9 mouse cellular contexts compared by ENCODE assay signal in the genomic region with DNA sequence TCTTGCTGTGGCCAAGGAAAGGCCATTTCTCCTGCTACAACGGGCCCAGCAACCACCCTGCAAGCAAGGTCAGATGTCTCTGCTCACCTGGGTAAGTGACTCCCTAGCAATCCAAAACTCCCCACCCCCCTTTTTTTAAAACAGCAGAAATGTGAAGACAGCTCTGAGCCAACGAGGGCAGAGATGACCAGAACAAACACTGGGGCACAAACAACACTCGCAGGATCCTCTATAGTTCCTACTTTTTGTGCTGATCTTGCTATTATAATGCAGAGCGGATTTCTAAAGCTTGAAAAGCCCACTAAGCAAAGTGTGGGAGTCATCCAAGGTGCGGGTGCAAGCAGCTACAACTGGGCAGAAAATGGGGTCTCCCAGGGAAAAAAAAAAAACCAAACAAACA. TPM values are rescaled to one million over a fixed set of nuclear protein-coding genes. Genes with fewer than 3 reads are reported as not detected.
DNase-seq lines count a peak whose midpoint lies in the region; ATAC-seq and TF ChIP-seq lines count a peak whose summit lies in the region.
"Had no signal": no experiment of that assay in that cellular context is flagged by ENCODE, and none has a peak within 500 bp of the region (broad histone marks: within the 10 kb centered on the region; RNA-seq: fewer than 3 reads in every experiment).

No protein-coding gene starts in this region.

- peak overlapping the region; percentile 87 for H3K9ac ChIP-seq in kidney, postnatal 0 days (ENCODE audit: low read depth, low read length)
- H3K9ac ChIP-seq in embryonic facial prominence, embryonic 11.5 days (replicated peaks; ENCODE audit: low read length): peak overlapping the region; percentile 91; the same call in 1 of the 2 replicates
- peak overlapping the region; percentile 98 for H3K9ac ChIP-seq in intestine, embryonic 14.5 days (ENCODE audit: low read length)
- 0 out of 2 replicates have a peak overlapping the region, but pooled peaks have one; percentile 34 for H3K9ac ChIP-seq in midbrain, embryonic 16.5 days (ENCODE audit: low read depth, low read length)

- no peak for ATAC-seq in kidney, postnatal 0 days (replicated peaks; ENCODE audit: low FRiP score, low read depth)
- no peak for ATAC-seq in embryonic facial prominence, embryonic 11.5 days (replicated peaks; ENCODE audit: insufficient number of reproducible peaks, low FRiP score, low TSS enrichment, low read depth)
- no peak for ATAC-seq in intestine, embryonic 14.5 days (replicated peaks; ENCODE audit: low FRiP score, low TSS enrichment, low read depth)
- ATAC-seq in midbrain, embryonic 16.5 days: no peak

- peaks cover 24% of the 10 kb centered on the region for H3K4me1 ChIP-seq in kidney, postnatal 0 days (replicated peaks; ENCODE audit: insufficient read depth, low read length)
- H3K4me1 ChIP-seq in embryonic facial prominence, embryonic 11.5 days (ENCODE audit: control insufficient read depth, insufficient read depth, low read length): no peaks in the 10 kb centered on the region
- H3K4me1 ChIP-seq in intestine, embryonic 14.5 days (replicated peaks; ENCODE audit: control insufficient read depth, insufficient read depth, low read length): peaks cover 16% of the 10 kb centered on the region; the same call in 1 of the 2 replicates
- peaks cover 20% of the 10 kb centered on the region for H3K4me1 ChIP-seq in midbrain, embryonic 16.5 days (ENCODE audit: control insufficient read depth, insufficient read depth, low read length)

- 54% methylated on average over 5 of the region's 5 CpGs for WGBS in kidney, postnatal 0 days
- WGBS in embryonic facial prominence, embryonic 11.5 days: 72% methylated on average over 5 of the region's 5 CpGs
- whole genome bisulfite sequencing in intestine, embryonic 14.5 days: 63% methylated on average over 5 of the region's 5 CpGs
- 57% methylated on average over 5 of the region's 5 CpGs for WGBS in midbrain, embryonic 16.5 days

- TF ChIP-seq CTCF in kidney, postnatal 0 days (IDR thresholded peaks at IDR 0.05; ENCODE audit: low read depth): no peak

- H3K4me3 ChIP-seq in kidney, postnatal 0 days (replicated peaks; ENCODE audit: low read depth, low read length): peak overlapping the region; percentile 61
- peak overlapping the region; percentile 66 for H3K4me3 ChIP-seq in embryonic facial prominence, embryonic 11.5 days (ENCODE audit: low read depth, low read length)
- peak overlapping the region; percentile 76; the same call in 1 of the 2 replicates for H3K4me3 ChIP-seq in intestine, embryonic 14.5 days (ENCODE audit: low read depth, low read length)
- H3K4me3 ChIP-seq in midbrain, embryonic 16.5 days (ENCODE audit: low read depth, low read length): peak overlapping the region; percentile 75

- no peaks in the 10 kb centered on the region for H3K27me3 ChIP-seq in kidney, postnatal 0 days (ENCODE audit: insufficient read depth, low read length)
- no peaks in the 10 kb centered on the region for H3K27me3 ChIP-seq in embryonic facial prominence, embryonic 11.5 days (ENCODE audit: control insufficient read depth, insufficient read depth, low read length)
- H3K27me3 ChIP-seq in intestine, embryonic 14.5 days (replicated peaks; ENCODE audit: control insufficient read depth, insufficient read depth, low read length): no peaks in the 10 kb centered on the region
- H3K27me3 ChIP-seq in midbrain, embryonic 16.5 days (ENCODE audit: control insufficient read depth, insufficient read depth, low read depth, low read length): no peaks in the 10 kb centered on the region

- H3K27ac ChIP-seq in kidney, postnatal 0 days: peak overlapping the region; percentile 94; the same call in 1 of the 2 replicates
- H3K27ac ChIP-seq in embryonic facial prominence, embryonic 11.5 days (replicated peaks; ENCODE audit: low read depth, low read length): no peak overlapping the region
- H3K27ac ChIP-seq in intestine, embryonic 14.5 days (ENCODE audit: low read depth): no peak overlapping the region; the same call in 1 of the 2 replicates
- H3K27ac ChIP-seq in midbrain, embryonic 16.5 days (ENCODE audit: low read length): no peak overlapping the region

- no peak for DNase-seq in kidney, postnatal 0 days (ENCODE audit: low spot score)
- no peak for DNase-seq in kidney, postnatal 4 days
- DNase-seq in embryonic facial prominence, embryonic 11.5 days (ENCODE audit: low spot score): no peak
- no peak for DNase-seq in intestine, embryonic 14.5 days (ENCODE audit: low spot score)
- DNase-seq in cerebellum, adult 11-12 months: no peak
- no peak for DNase-seq in kidney, adult 18-20 months
- no peak for DNase-seq in cerebellum, postnatal 25 days
- DNase-seq: left cerebral cortex, postnatal 4 days had no signal

- H3K9me3 ChIP-seq in kidney, postnatal 0 days (replicated peaks; ENCODE audit: low read length): no peaks in the 10 kb centered on the region
- H3K9me3 ChIP-seq in embryonic facial prominence, embryonic 11.5 days (replicated peaks; ENCODE audit: control insufficient read depth, low read length): no peaks in the 10 kb centered on the region
- no peaks in the 10 kb centered on the region for H3K9me3 ChIP-seq in intestine, embryonic 14.5 days (ENCODE audit: control insufficient read depth, low read length)
- H3K9me3 ChIP-seq in midbrain, embryonic 16.5 days (replicated peaks; ENCODE audit: control insufficient read depth, low read length, poor library complexity, severe bottlenecking): no peaks in the 10 kb centered on the region

- H3K36me3 ChIP-seq in kidney, postnatal 0 days (ENCODE audit: insufficient read depth, low read length): no peaks in the 10 kb centered on the region
- no peaks in the 10 kb centered on the region for H3K36me3 ChIP-seq in embryonic facial prominence, embryonic 11.5 days (replicated peaks; ENCODE audit: control insufficient read depth, insufficient read depth, low read depth, low read length)
- H3K36me3 ChIP-seq in intestine, embryonic 14.5 days (ENCODE audit: control insufficient read depth, insufficient read depth, low read length): no peaks in the 10 kb centered on the region
- H3K36me3 ChIP-seq in midbrain, embryonic 16.5 days (ENCODE audit: control insufficient read depth, insufficient read depth, low read length): no peaks in the 10 kb centered on the region

- H3K4me2 ChIP-seq in kidney, postnatal 0 days (ENCODE audit: low read length): peak overlapping the region; percentile 90
- peak overlapping the region; percentile 82; the same call in 1 of the 2 replicates for H3K4me2 ChIP-seq in embryonic facial prominence, embryonic 11.5 days (ENCODE audit: low read depth, low read length)
- peak overlapping the region; percentile 94 for H3K4me2 ChIP-seq in intestine, embryonic 14.5 days (ENCODE audit: low read length)
- peak overlapping the region; percentile 87 for H3K4me2 ChIP-seq in midbrain, embryonic 16.5 days (ENCODE audit: low read length)

RNA-seq across cellular contexts. Expression of gene Gpr146, which starts 6.4 kb away (rescaled TPM):
- polyA plus RNA-seq in kidney, postnatal 0 days (2015; fragmentation: Nextera tagmentation; extraction: Ambion mirVana): 7.6 and 7.8 TPM in 2 replicates
- polyA plus RNA-seq in embryonic facial prominence, embryonic 11.5 days (2014; fragmentation: Nextera tagmentation; extraction: Ambion mirVana): 1.6 and 1.7 TPM in 2 replicates
- polyA plus RNA-seq in intestine, embryonic 14.5 days (2014; fragmentation: Nextera tagmentation; extraction: Ambion mirVana): 1.4 and 1.7 TPM in 2 replicates
- 2.5 and 2.9 TPM in 2 replicates for polyA plus RNA-seq in midbrain, embryonic 16.5 days (2015; fragmentation: Nextera tagmentation; extraction: Ambion mirVana)

RNA-seq across cellular contexts. Expression of gene Cyp2w1, which starts 18.7 kb away (rescaled TPM):
- not detected in 2 replicates for polyA plus RNA-seq in kidney, postnatal 0 days (2015; fragmentation: Nextera tagmentation; extraction: Ambion mirVana)
- 0.41 and 0.46 TPM in 2 replicates for polyA plus RNA-seq in embryonic facial prominence, embryonic 11.5 days (2014; fragmentation: Nextera tagmentation; extraction: Ambion mirVana)
- polyA plus RNA-seq in intestine, embryonic 14.5 days (2014; fragmentation: Nextera tagmentation; extraction: Ambion mirVana): 5.9 and 9.1 TPM in 2 replicates
- polyA plus RNA-seq in midbrain, embryonic 16.5 days (2015; fragmentation: Nextera tagmentation; extraction: Ambion mirVana): not detected in 2 replicates

RNA-seq across cellular contexts. Expression of gene Cox19, which starts 19.9 kb away (rescaled TPM):
- polyA plus RNA-seq in kidney, postnatal 0 days (2015; fragmentation: Nextera tagmentation; extraction: Ambion mirVana): 116 TPM in 2 replicates
- 116 and 123 TPM in 2 replicates for polyA plus RNA-seq in embryonic facial prominence, embryonic 11.5 days (2014; fragmentation: Nextera tagmentation; extraction: Ambion mirVana)
- polyA plus RNA-seq in intestine, embryonic 14.5 days (2014; fragmentation: Nextera tagmentation; extraction: Ambion mirVana): 149 and 150 TPM in 2 replicates
- 102 and 105 TPM in 2 replicates for polyA plus RNA-seq in midbrain, embryonic 16.5 days (2015; fragmentation: Nextera tagmentation; extraction: Ambion mirVana)

RNA-seq across cellular contexts. Expression of gene C130050O18Rik, which starts 34.0 kb away (rescaled TPM):
- 1.2 and 1.5 TPM in 2 replicates for polyA plus RNA-seq in kidney, postnatal 0 days (2015; fragmentation: Nextera tagmentation; extraction: Ambion mirVana)
- polyA plus RNA-seq in embryonic facial prominence, embryonic 11.5 days (2014; fragmentation: Nextera tagmentation; extraction: Ambion mirVana): 0.18 and 0.27 TPM in 2 replicates
- polyA plus RNA-seq in intestine, embryonic 14.5 days (2014; fragmentation: Nextera tagmentation; extraction: Ambion mirVana): 0.74 and 1.3 TPM in 2 replicates
- 0.14 and 0.39 TPM in 2 replicates for polyA plus RNA-seq in midbrain, embryonic 16.5 days (2015; fragmentation: Nextera tagmentation; extraction: Ambion mirVana)

RNA-seq across cellular contexts. Expression of gene Adap1, which starts 45.7 kb away (rescaled TPM):
- 6.5 and 6.9 TPM in 2 replicates for polyA plus RNA-seq in kidney, postnatal 0 days (2015; fragmentation: Nextera tagmentation; extraction: Ambion mirVana)
- polyA plus RNA-seq in embryonic facial prominence, embryonic 11.5 days (2014; fragmentation: Nextera tagmentation; extraction: Ambion mirVana): 1.6 and 1.7 TPM in 2 replicates
- polyA plus RNA-seq in intestine, embryonic 14.5 days (2014; fragmentation: Nextera tagmentation; extraction: Ambion mirVana): 4.7 and 7.7 TPM in 2 replicates
- 66.9 and 68.5 TPM in 2 replicates for polyA plus RNA-seq in midbrain, embryonic 16.5 days (2015; fragmentation: Nextera tagmentation; extraction: Ambion mirVana)

Comparison
In these comparisons a context has a peak if more than half of its experiments do, and no peak if none do; other contexts are left out.
1. H3K9ac ChIP-seq: peak in every context shown above with its lines; median percentile 98 in intestine, embryonic 14.5 days; 91 in embryonic facial prominence, embryonic 11.5 days; 87 in kidney, postnatal 0 days; 34 in midbrain, embryonic 16.5 days.